Mouse (Mus musculus): ENCODE measurements at regions not wholly inside any gene's neighbourhood (a gene's known extent, or its start where the extent isn't known, plus 50 kb on each side); places are given as distances from the start of the nearest gene placed in this dataset.

GRCm38 (mm10) chr11:20400302-20401234, 68.1 kb upstream of the Slc1a4 start:
- TF ChIP-seq CTCF (IDR thresholded peaks at IDR 0.05; ENCODE audit: low read depth) (peak; percentile 89), EP300 (IDR thresholded peaks at IDR 0.05; ENCODE audit: low read depth) (no peak)
- Histone ChIP-seq H3K9ac (replicated peaks) (no peak overlapping the region; the same call in 1 of the 2 replicates), H3K4me3 (ENCODE audit: low read depth, low read length) (peak overlapping the region; percentile 37), H3K27ac (ENCODE audit: low read depth) (no peak overlapping the region), H3K36me3 (replicated peaks; ENCODE audit: insufficient read depth, low read length) (no peaks in the 10 kb centered on the region), H3K27me3 (ENCODE audit: insufficient read depth, low read length) (no peaks in the 10 kb centered on the region), H3K4me2 (ENCODE audit: low read depth, low read length) (peak overlapping the region; percentile 78), H3K4me1 (ENCODE audit: insufficient read depth) (peaks cover 4% of the 10 kb centered on the region; the same call in 1 of the 2 replicates), H3K9me3 (ENCODE audit: low read length) (no peaks in the 10 kb centered on the region)
- ATAC-seq (peak; percentile 45), DNase-seq (peak; percentile 80)
- WGBS (ENCODE audit: insufficient replicate concordance), result 21% methylated on average over 32 of the region's 32 CpGs

DNA sequence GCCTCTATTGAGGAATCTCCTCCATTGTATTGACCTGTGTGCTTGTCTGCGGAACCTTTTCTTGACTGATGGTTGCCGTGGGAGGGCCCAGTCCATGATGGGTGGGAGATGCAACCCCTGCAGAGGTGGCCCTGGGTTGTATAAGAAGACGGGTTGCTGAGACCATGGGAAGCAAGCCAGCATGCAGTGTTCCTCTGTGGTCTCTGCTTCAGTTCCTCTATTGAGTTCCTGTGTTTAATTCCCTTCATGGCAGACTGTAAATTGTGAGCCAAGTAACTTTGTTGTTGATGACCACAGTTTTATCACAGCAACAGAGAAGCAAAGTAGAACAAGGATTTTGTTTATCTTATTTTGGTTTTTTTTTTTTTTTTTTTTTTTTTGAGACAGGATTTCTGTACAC, 70.9 kb upstream of the Slc1a4 start:
- no peak for DNase-seq

GRCm38 (mm10) chr11:20404476-20404875, 72.0 kb upstream of the Slc1a4 start:
- Histone ChIP-seq H3K4me1 (ENCODE audit: insufficient read depth) (no peaks in the 10 kb centered on the region), H3K4me2 (ENCODE audit: low read depth, low read length) (no peak overlapping the region), H3K27ac (ENCODE audit: low read depth) (no peak overlapping the region), H3K36me3 (replicated peaks; ENCODE audit: insufficient read depth, low read length) (no peaks in the 10 kb centered on the region), H3K27me3 (ENCODE audit: insufficient read depth, low read length) (no peaks in the 10 kb centered on the region), H3K4me3 (ENCODE audit: low read depth, low read length) (no peak overlapping the region), H3K9ac (replicated peaks) (no peak overlapping the region), H3K9me3 (ENCODE audit: low read length) (no peaks in the 10 kb centered on the region)
- ATAC-seq (no peak), DNase-seq (no peak)
- TF ChIP-seq CTCF (IDR thresholded peaks at IDR 0.05; ENCODE audit: low read depth) (no peak), EP300 (IDR thresholded peaks at IDR 0.05; ENCODE audit: low read depth) (no peak)
- 73% methylated on average over 5 of the region's 5 CpGs for WGBS (ENCODE audit: insufficient replicate concordance)

More for the DNA sequence above, 70.9 kb upstream of the Slc1a4 start:
- no peak overlapping the region for H3K9ac ChIP-seq (replicated peaks)
- H3K4me3 ChIP-seq (ENCODE audit: low read depth, low read length), result no peak overlapping the region
- no peaks in the 10 kb centered on the region for H3K36me3 ChIP-seq (replicated peaks; ENCODE audit: insufficient read depth, low read length)
- no peaks in the 10 kb centered on the region for H3K27me3 ChIP-seq (ENCODE audit: insufficient read depth, low read length)
- H3K4me2 ChIP-seq (ENCODE audit: low read depth, low read length), result no peak overlapping the region
- WGBS (ENCODE audit: insufficient replicate concordance), result 44% methylated on average over 3 of the region's 3 CpGs
- TF ChIP-seq EP300 (IDR thresholded peaks at IDR 0.05; ENCODE audit: low read depth), result no peak
- no peak for TF ChIP-seq CTCF (IDR thresholded peaks at IDR 0.05; ENCODE audit: low read depth)
- H3K4me1 ChIP-seq (ENCODE audit: insufficient read depth), result no peaks in the 10 kb centered on the region
- no peak for ATAC-seq
- H3K9me3 ChIP-seq (ENCODE audit: low read length), result no peaks in the 10 kb centered on the region
- H3K27ac ChIP-seq (ENCODE audit: low read depth), result no peak overlapping the region

GRCm38 (mm10) chr11:20418141-20418540, 85.6 kb upstream of the Slc1a4 start:
- TF ChIP-seq EP300 (IDR thresholded peaks at IDR 0.05; ENCODE audit: low read depth), result no peak
- no peak for TF ChIP-seq CTCF (IDR thresholded peaks at IDR 0.05; ENCODE audit: low read depth)
- peaks cover 27% of the 10 kb centered on the region for H3K9me3 ChIP-seq (ENCODE audit: low read length)
- DNase-seq, result no peak
- 72% methylated on average over 2 of the region's 2 CpGs for WGBS (ENCODE audit: insufficient replicate concordance)
- ATAC-seq, result no peak
- H3K4me3 ChIP-seq (ENCODE audit: low read depth, low read length), result no peak overlapping the region
- no peak overlapping the region for H3K27ac ChIP-seq (ENCODE audit: low read depth)
- no peaks in the 10 kb centered on the region for H3K36me3 ChIP-seq (replicated peaks; ENCODE audit: insufficient read depth, low read length)
- H3K9ac ChIP-seq (replicated peaks), result no peak overlapping the region
- H3K4me1 ChIP-seq (ENCODE audit: insufficient read depth), result no peaks in the 10 kb centered on the region
- no peaks in the 10 kb centered on the region for H3K27me3 ChIP-seq (ENCODE audit: insufficient read depth, low read length)
- no peak overlapping the region for H3K4me2 ChIP-seq (ENCODE audit: low read depth, low read length)

DNA sequence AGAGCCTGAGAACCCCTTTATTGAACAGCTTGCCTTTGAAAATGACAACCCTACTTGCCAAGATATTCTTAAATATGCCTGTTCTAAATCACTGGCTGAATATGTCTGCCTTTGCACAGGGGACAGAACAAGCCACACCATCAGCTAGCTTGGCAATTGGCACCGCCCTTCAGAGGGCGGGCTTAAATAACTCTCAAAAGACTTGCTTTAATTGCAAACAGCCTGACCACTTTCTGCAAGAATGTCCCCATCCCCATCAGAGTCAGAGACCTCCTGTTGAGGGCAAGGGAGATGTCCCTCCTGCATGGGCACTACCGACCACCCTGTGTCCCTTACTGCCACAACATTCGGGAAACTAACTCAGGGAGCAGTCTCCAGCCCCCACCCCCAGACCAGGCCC, 88.4 kb upstream of the Slc1a4 start:
- DNase-seq, result no peak
- Histone ChIP-seq H3K27me3 (ENCODE audit: insufficient read depth, low read length) (no peaks in the 10 kb centered on the region), H3K36me3 (replicated peaks; ENCODE audit: insufficient read depth, low read length) (no peaks in the 10 kb centered on the region), H3K27ac (ENCODE audit: low read depth) (no peak overlapping the region), H3K4me3 (ENCODE audit: low read depth, low read length) (no peak overlapping the region), H3K4me2 (ENCODE audit: low read depth, low read length) (no peak overlapping the region), H3K4me1 (ENCODE audit: insufficient read depth) (no peaks in the 10 kb centered on the region), H3K9ac (replicated peaks) (no peak overlapping the region), H3K9me3 (ENCODE audit: low read length) (peaks cover 16% of the 10 kb centered on the region)
- no peak for ATAC-seq
- TF ChIP-seq CTCF (IDR thresholded peaks at IDR 0.05; ENCODE audit: low read depth) (no peak), EP300 (IDR thresholded peaks at IDR 0.05; ENCODE audit: low read depth) (no peak)
- 73% methylated on average over 4 of the region's 4 CpGs for WGBS (ENCODE audit: insufficient replicate concordance)

GRCm38 (mm10) chr11:20436057-20436456, 103.5 kb upstream of the Slc1a4 start:
- Histone ChIP-seq H3K27me3 (ENCODE audit: insufficient read depth, low read length) (no peaks in the 10 kb centered on the region), H3K9ac (replicated peaks) (no peak overlapping the region), H3K4me1 (ENCODE audit: insufficient read depth) (no peaks in the 10 kb centered on the region), H3K4me2 (ENCODE audit: low read depth, low read length) (no peak overlapping the region), H3K4me3 (ENCODE audit: low read depth, low read length) (no peak overlapping the region), H3K36me3 (replicated peaks; ENCODE audit: insufficient read depth, low read length) (no peaks in the 10 kb centered on the region), H3K27ac (ENCODE audit: low read depth) (no peak overlapping the region), H3K9me3 (ENCODE audit: low read length) (no peaks in the 10 kb centered on the region)
- TF ChIP-seq CTCF (IDR thresholded peaks at IDR 0.05; ENCODE audit: low read depth), result no peak
- TF ChIP-seq EP300 (IDR thresholded peaks at IDR 0.05; ENCODE audit: low read depth), result no peak
- WGBS (ENCODE audit: insufficient replicate concordance), result 54% methylated on average over 9 of the region's 9 CpGs
- DNase-seq (no peak), ATAC-seq (no peak)

All from liver, postnatal 0 days (tissue).